Mouse (Mus musculus) ES-E14 (cell line): Measurements from ENCODE around the gene Fbl.

Experiments used
- CHD2 ChIP-seq: IDR thresholded peaks from 2 replicates; pipeline ENCODE4 v1.6.1; 2014; ENCODE audit warnings: mild to moderate bottlenecking, low read depth, low read length, inconsistent platforms
- HCFC1 ChIP-seq: IDR thresholded peaks from 2 replicates; pipeline ENCODE4 v1.6.1; 2012; ENCODE audit warnings: low read length, inconsistent platforms, borderline replicate concordance; ENCODE audit not compliant: insufficient read depth
- MAFK ChIP-seq: IDR thresholded peaks from 2 replicates; pipeline ENCODE4 v1.6.1; 2014; ENCODE audit warnings: mild to moderate bottlenecking, low read depth, low read length, inconsistent platforms; ENCODE audit not compliant: insufficient read depth
- ZC3H11A ChIP-seq: IDR thresholded peaks from 2 replicates; pipeline ENCODE4 v1.6.1; 2012; ENCODE audit warnings: low read depth, mild to moderate bottlenecking, inconsistent platforms, low read length, borderline replicate concordance
- ZNF384 ChIP-seq: IDR thresholded peaks from 2 replicates; pipeline ENCODE4 v1.6.1; 2012; ENCODE audit warnings: low read depth, low read length, inconsistent platforms

- TF ChIP-seq MAFK (no peak), CHD2 (no peak), HCFC1 (no peak), ZC3H11A (no peak), ZNF384 (no peak)
Observed at GRCm38 (mm10) chr7:28151584-28152221, 17.8 kb upstream of the Fbl start.
